Mouse (Mus musculus) midbrain, embryonic 10.5 days (tissue): Measurements from ENCODE around the gene 4921504E06Rik. TPM values are rescaled to one million over a fixed set of nuclear protein-coding genes. Genes with fewer than 3 reads are reported as not detected.

Experiments used
- DNase-seq: peaks from one replicate; pipeline ENCODE4 v3.0.0-alpha.2; 2017; ENCODE audit warnings: low spot score
- H3K27ac ChIP-seq: fragments of 300-500 bp; sonication (generic); replicated peaks from 2 replicates; pipeline ENCODE4 v1.5.1; 2016; ENCODE audit warnings: mild to moderate bottlenecking
- H3K27me3 ChIP-seq: fragments of 300-500 bp; sonication (generic); 2 replicates; pipeline ENCODE4 v1.6.1; 2016; ENCODE audit warnings: low read depth, mild to moderate bottlenecking; ENCODE audit not compliant: poor library complexity, severe bottlenecking
- H3K36me3 ChIP-seq: fragments of 300-500 bp; sonication (generic); 2 replicates; pipeline ENCODE4 v1.6.1; 2016; ENCODE audit warnings: mild to moderate bottlenecking, moderate library complexity
- H3K4me1 ChIP-seq: fragments of 300-500 bp; sonication (generic); 2 replicates; pipeline ENCODE4 v1.6.1; 2016
- H3K4me3 ChIP-seq: fragments of 300-500 bp; sonication (generic); 2 replicates; pipeline ENCODE4 v1.5.1; 2016; ENCODE audit warnings: mild to moderate bottlenecking, moderate library complexity
- H3K9me3 ChIP-seq: fragments of 300-500 bp; sonication (generic); replicated peaks from 2 replicates; pipeline ENCODE4 v1.6.1; 2016; ENCODE audit warnings: mild to moderate bottlenecking
- WGBS: fragments of 180-500 bp; shearing (Covaris S2); methylation state at CpG from one replicate; pipeline ENCODE4 v1.1.7; 2016; 5-methylcytosine and 5-hydroxymethylcytosine counted together
- polyA plus RNA-seq: library from polyadenylated mRNA; unstranded; fragments of >200 nt; fragmentation: Nextera tagmentation; extraction: Ambion mirVana; gene quantifications from 2 replicates; pipeline ENCODE4 v1.2.1, GENCODE M21; 2016

4921504E06Rik gene
- polyA plus RNA-seq, 1 experiment from 2014 or later = not detected

- H3K4me1 ChIP-seq = no peaks in the 10 kb centered on the region
- H3K4me3 ChIP-seq = no peak overlapping the region
- 81% methylated on average over 1 of the region's 1 CpGs for WGBS
- no peaks in the 10 kb centered on the region for H3K9me3 ChIP-seq
- no peak for DNase-seq
- no peaks in the 10 kb centered on the region for H3K27me3 ChIP-seq
- no peak overlapping the region for H3K27ac ChIP-seq
- no peaks in the 10 kb centered on the region for H3K36me3 ChIP-seq
These were observed 12.8 kb downstream of the 4921504E06Rik start for GRCm38 (mm10) chr2:19540906-19541305.

- 81% methylated on average over 2 of the region's 2 CpGs for WGBS
- no peak overlapping the region for H3K4me3 ChIP-seq
- 0 out of 2 replicates have a peak, but pooled peaks cover 4% of the 10 kb centered on the region for H3K27me3 ChIP-seq
- no peak overlapping the region for H3K27ac ChIP-seq
- H3K9me3 ChIP-seq = no peaks in the 10 kb centered on the region
- no peaks in the 10 kb centered on the region for H3K36me3 ChIP-seq
- H3K4me1 ChIP-seq = no peaks in the 10 kb centered on the region
- no peak for DNase-seq
These were observed 24.3 kb downstream of the 4921504E06Rik start for GRCm38 (mm10) chr2:19529428-19529827.

DNA sequence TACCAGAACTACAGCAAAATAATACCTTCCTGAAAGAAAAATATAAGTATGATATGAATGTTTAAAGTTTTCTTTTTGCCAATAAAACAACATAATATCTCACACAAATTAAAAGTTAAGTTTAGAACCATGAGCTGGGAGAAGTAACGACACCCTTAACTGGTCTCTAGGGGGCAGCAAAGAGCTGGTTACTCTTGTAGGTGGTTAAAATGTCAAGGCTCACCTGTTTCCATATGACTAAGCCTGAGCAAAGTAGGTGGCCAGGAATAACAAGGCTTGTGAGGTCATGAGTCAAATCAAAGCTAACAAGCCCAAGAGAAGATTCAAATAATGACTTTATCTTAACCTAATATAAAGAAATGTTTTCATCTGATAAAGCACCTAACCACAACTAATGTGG is 24.9 kb downstream of the 4921504E06Rik start:
- Histone ChIP-seq H3K27me3 (0 out of 2 replicates have a peak, but pooled peaks cover 4% of the 10 kb centered on the region), H3K4me1 (no peaks in the 10 kb centered on the region)
- 2% methylated on average over 1 of the region's 1 CpGs for WGBS

DNA sequence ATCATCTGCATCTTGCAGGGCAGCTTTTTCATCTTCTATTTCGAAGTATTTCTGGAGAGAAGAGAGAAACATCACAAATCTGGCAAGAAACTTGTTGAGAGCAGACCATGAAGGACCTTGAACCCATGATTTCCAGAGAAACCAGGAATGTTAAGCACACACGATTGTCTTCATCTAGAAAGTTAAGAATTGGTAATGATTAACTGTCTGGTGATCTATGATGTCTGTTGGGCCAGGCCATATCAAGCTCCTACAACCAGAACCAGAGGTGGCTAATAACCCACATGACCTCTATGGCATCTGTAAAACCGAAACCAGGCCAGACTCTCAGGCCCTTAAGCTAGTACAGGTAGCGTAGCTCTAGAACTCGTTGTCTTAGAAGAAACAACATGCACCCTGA is 29.6 kb downstream of the 4921504E06Rik start:
- DNase-seq = no peak
- 84% methylated on average over 5 of the region's 5 CpGs for WGBS

More for the DNA sequence above, 24.9 kb downstream of the 4921504E06Rik start:
- no peak for DNase-seq
- Histone ChIP-seq H3K9me3 (no peaks in the 10 kb centered on the region), H3K36me3 (no peaks in the 10 kb centered on the region), H3K4me3 (no peak overlapping the region), H3K27ac (no peak overlapping the region)

GRCm38 (mm10) chr2:19521662-19522061 is 32.1 kb downstream of the 4921504E06Rik start:
- WGBS = 39% methylated on average over 7 of the region's 7 CpGs
- no peaks in the 10 kb centered on the region for H3K9me3 ChIP-seq
- H3K4me3 ChIP-seq = no peak overlapping the region
- H3K4me1 ChIP-seq = peaks cover 14% of the 10 kb centered on the region
- no peak for DNase-seq
- no peaks in the 10 kb centered on the region for H3K36me3 ChIP-seq
- H3K27ac ChIP-seq = no peak overlapping the region
- H3K27me3 ChIP-seq = peaks cover 44% of the 10 kb centered on the region

More for the DNA sequence above, 29.6 kb downstream of the 4921504E06Rik start:
- peaks cover 34% of the 10 kb centered on the region for H3K27me3 ChIP-seq
- peaks cover 6% of the 10 kb centered on the region; the same call in 1 of the 2 replicates for H3K4me1 ChIP-seq
- H3K27ac ChIP-seq = no peak overlapping the region
- no peaks in the 10 kb centered on the region for H3K9me3 ChIP-seq
- H3K4me3 ChIP-seq = no peak overlapping the region
- no peaks in the 10 kb centered on the region for H3K36me3 ChIP-seq

- Histone ChIP-seq H3K4me3 (no peak overlapping the region), H3K9me3 (no peaks in the 10 kb centered on the region), H3K36me3 (no peaks in the 10 kb centered on the region), H3K27me3 (peaks cover 55% of the 10 kb centered on the region), H3K27ac (no peak overlapping the region), H3K4me1 (peaks cover 17% of the 10 kb centered on the region)
- no peak for DNase-seq
- 83% methylated on average over 2 of the region's 2 CpGs for WGBS
These were observed 33.1 kb downstream of the 4921504E06Rik start for GRCm38 (mm10) chr2:19520617-19521016.

- 5% methylated on average over 7 of the region's 7 CpGs for WGBS
- Histone ChIP-seq H3K4me1 (peaks cover 17% of the 10 kb centered on the region), H3K27me3 (peaks cover 57% of the 10 kb centered on the region), H3K4me3 (no peak overlapping the region), H3K27ac (no peak overlapping the region), H3K36me3 (no peaks in the 10 kb centered on the region), H3K9me3 (no peaks in the 10 kb centered on the region)
- peak; percentile 57 for DNase-seq
These were observed 33.9 kb downstream of the 4921504E06Rik start for GRCm38 (mm10) chr2:19519768-19520167.

GRCm38 (mm10) chr2:19517952-19518351 is 35.8 kb downstream of the 4921504E06Rik start:
- no peaks in the 10 kb centered on the region for H3K9me3 ChIP-seq
- 56% methylated on average over 13 of the region's 13 CpGs for WGBS
- DNase-seq = no peak
- no peak overlapping the region for H3K4me3 ChIP-seq
- peaks cover 72% of the 10 kb centered on the region for H3K27me3 ChIP-seq
- no peak overlapping the region for H3K27ac ChIP-seq
- peaks cover 17% of the 10 kb centered on the region for H3K4me1 ChIP-seq
- H3K36me3 ChIP-seq = no peaks in the 10 kb centered on the region

DNA sequence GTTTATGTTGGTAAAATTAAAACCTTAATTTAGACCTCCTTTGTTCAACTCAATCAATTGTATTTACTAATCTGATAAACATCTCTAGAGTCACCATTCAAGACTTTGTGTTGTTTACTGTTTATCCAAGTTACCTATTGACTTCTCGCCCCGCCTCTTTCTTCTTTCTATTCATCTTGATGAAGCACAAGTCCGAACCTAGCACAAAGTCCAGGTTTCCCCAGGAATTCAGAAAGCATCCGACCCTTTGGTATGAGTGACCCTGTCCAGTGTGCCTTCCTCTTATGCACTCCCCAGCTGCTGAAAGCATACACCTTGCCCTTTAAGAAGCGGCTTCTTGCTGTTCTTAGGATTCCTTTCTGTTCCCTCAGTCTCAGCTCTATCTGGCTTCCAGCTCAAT is 41.3 kb downstream of the 4921504E06Rik start:
- 63% methylated on average over 5 of the region's 5 CpGs for WGBS
- H3K9me3 ChIP-seq = no peaks in the 10 kb centered on the region
- H3K36me3 ChIP-seq = no peaks in the 10 kb centered on the region
- H3K27me3 ChIP-seq = peaks cover 39% of the 10 kb centered on the region
- no peak overlapping the region for H3K27ac ChIP-seq
- no peak for DNase-seq
- peaks cover 3% of the 10 kb centered on the region; the same call in 1 of the 2 replicates for H3K4me1 ChIP-seq
- no peak overlapping the region for H3K4me3 ChIP-seq

GRCm38 (mm10) chr2:19511032-19511431 is 42.7 kb downstream of the 4921504E06Rik start:
- Histone ChIP-seq H3K27me3 (peaks cover 31% of the 10 kb centered on the region), H3K27ac (no peak overlapping the region), H3K4me1 (no peaks in the 10 kb centered on the region), H3K36me3 (no peaks in the 10 kb centered on the region), H3K9me3 (no peaks in the 10 kb centered on the region), H3K4me3 (no peak overlapping the region)
- no peak for DNase-seq
- 69% methylated on average over 5 of the region's 5 CpGs for WGBS

DNA sequence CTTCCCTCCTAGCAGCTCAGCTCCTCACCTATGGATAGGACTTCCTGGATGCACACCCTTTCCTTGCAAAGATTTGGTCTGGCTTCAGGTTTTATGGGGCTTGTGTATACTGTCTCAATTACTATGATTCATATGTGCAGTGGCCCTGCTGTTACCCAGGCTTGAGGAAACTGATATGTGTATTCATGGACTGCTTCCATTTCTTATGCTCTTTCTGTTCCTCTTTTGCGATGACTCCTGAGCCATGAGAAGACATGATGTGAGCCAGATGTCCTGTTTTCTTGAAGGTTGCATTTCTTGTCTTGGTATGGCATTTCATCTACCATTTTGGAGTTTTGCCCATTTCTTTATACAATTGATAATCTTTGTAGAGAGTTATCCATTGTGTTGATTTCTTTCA is 48.0 kb downstream of the 4921504E06Rik start:
- Histone ChIP-seq H3K27me3 (no peaks in the 10 kb centered on the region), H3K9me3 (no peaks in the 10 kb centered on the region), H3K4me1 (no peaks in the 10 kb centered on the region), H3K27ac (no peak overlapping the region), H3K4me3 (no peak overlapping the region), H3K36me3 (no peaks in the 10 kb centered on the region)
- WGBS = 95% methylated on average over 1 of the region's 1 CpGs
- DNase-seq = no peak

DNA sequence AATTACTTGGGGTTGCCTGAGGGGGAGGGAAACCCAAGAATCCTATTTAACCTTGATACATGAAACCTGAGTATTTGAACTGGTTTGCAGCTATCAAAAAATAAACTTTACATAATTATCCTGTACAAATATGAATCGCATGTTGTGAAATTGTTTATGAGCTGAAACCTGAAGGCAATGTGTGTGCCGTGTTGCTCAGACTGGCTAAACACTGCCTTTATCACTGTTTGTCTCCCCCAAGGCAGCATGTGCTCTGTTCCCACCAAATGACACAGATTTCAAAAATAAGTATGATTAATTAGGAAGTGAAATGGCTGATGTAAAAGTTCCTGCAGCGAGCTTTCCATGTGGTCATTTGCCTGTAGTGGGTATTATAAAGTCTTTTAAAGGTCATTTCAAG is 63.5 kb downstream of the 4921504E06Rik start:
- no peak overlapping the region for H3K27ac ChIP-seq
- no peaks in the 10 kb centered on the region for H3K36me3 ChIP-seq
- H3K4me1 ChIP-seq = no peaks in the 10 kb centered on the region
- 88% methylated on average over 3 of the region's 3 CpGs for WGBS
- DNase-seq = no peak
- no peak overlapping the region for H3K4me3 ChIP-seq
- H3K27me3 ChIP-seq = no peaks in the 10 kb centered on the region
- no peaks in the 10 kb centered on the region for H3K9me3 ChIP-seq

DNA sequence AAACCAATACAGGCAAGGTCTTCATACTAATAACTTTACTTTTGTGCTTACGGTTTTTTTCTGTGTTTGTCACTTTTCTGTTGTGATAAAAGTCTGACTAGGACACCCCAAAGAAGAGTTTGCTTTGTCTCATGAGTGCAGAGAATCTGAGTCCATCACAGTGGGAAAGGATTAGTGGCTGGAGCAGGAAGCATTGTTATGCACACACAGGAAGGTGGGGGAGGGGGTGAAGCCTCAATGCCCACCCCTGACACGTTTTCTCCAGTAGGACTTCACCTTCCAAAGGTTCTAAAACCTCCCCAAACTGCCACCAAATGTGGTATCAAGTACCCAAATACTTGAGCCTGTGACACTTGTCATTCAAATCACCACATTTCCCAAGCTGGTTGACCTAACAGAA is 91.8 kb downstream of the 4921504E06Rik start:
- Histone ChIP-seq H3K9me3 (no peaks in the 10 kb centered on the region), H3K4me1 (peaks cover 24% of the 10 kb centered on the region), H3K27me3 (peaks cover 69% of the 10 kb centered on the region), H3K27ac (no peak overlapping the region), H3K36me3 (no peaks in the 10 kb centered on the region), H3K4me3 (no peak overlapping the region)
- WGBS = 34% methylated on average over 2 of the region's 2 CpGs
- DNase-seq = no peak

GRCm38 (mm10) chr2:19458785-19459184 is 94.9 kb downstream of the 4921504E06Rik start:
- H3K27ac ChIP-seq = no peak overlapping the region
- 20% methylated on average over 2 of the region's 2 CpGs for WGBS
- H3K4me3 ChIP-seq = no peak overlapping the region
- DNase-seq = no peak
- H3K27me3 ChIP-seq = peaks cover 95% of the 10 kb centered on the region
- H3K36me3 ChIP-seq = no peaks in the 10 kb centered on the region
- no peaks in the 10 kb centered on the region for H3K9me3 ChIP-seq
- peaks cover 46% of the 10 kb centered on the region for H3K4me1 ChIP-seq
